Mouse (Mus musculus) heart, postnatal 10 days (tissue): Measurements from ENCODE around the gene Actr8. TPM values are rescaled to one million over a fixed set of nuclear protein-coding genes. Genes with fewer than 3 reads are reported as not detected.

Experiments
- DNase-seq, 2 experiments: peaks; one replicate each; pipeline ENCODE4 v3.0.0; 2021
- intact Hi-C: fragments of 180-260 bp; cut with DNase I; formaldehyde crosslinking; loops from one replicate; pipeline ENCODE4 v1.15.1; 2025
- microRNA-seq, 2 experiments: library from miRNA; unstranded; fragments of <30 nt; microRNA quantifications; one replicate each; pipeline ENCODE4 v1.2.0; 2022
- total RNA-seq, 2 experiments: library from RNA; stranded (reverse); gene quantifications; 2 replicates each; pipeline ENCODE4 v1.2.3; 2021

The Actr8 gene
- total RNA-seq, 2 experiments from 2014 or later: 36.6 to 37.7 TPM

DNA sequence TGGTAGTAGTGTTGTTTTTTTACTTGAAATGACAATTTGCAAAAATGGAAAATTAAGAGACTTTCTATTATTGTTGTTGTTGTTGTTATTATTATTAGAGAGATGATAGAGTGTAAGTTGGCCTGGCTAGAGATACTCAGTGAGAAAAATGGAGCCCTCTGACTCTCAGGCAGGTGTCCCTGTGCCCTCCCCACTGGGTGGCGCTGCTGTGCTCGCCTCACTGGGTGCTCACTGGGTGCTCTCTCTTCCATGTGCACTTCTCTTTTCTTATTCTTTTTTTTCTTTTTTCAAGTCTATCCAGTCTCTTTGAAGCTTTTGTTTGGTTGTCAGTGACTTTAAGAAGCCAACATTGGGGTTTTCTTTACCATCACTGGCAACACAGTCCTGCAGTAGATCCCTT is 49.2 kb downstream of the Actr8 start:
- no peak for DNase-seq

GRCm38 (mm10) chr14:30033405-30033804 is 55.3 kb downstream of the Actr8 start:
- intact Hi-C loops: no loop called here
- DNase-seq: peak; percentile 22 to 25

More for the DNA sequence above, 49.2 kb downstream of the Actr8 start:
- intact Hi-C loops: no loop called here

- intact Hi-C loops: no loop called here
- DNase-seq: no peak
Observed at GRCm38 (mm10) chr14:30038431-30038830, 60.3 kb downstream of the Actr8 start.

GRCm38 (mm10) chr14:30039413-30039812 is 61.3 kb downstream of the Actr8 start:
- intact Hi-C loops: no loop called here
- DNase-seq: no peak

GRCm38 (mm10) chr14:30041836-30042235 is 63.7 kb downstream of the Actr8 start:
- intact Hi-C loops: no loop called here
- DNase-seq: no peak

- peak; percentile 43 to 46 for DNase-seq
Observed at GRCm38 (mm10) chr14:30043356-30043940, 65.3 kb downstream of the Actr8 start.

GRCm38 (mm10) chr14:30045239-30045638 is 67.1 kb downstream of the Actr8 start:
- intact Hi-C loops: no loop called here
- DNase-seq: peak; percentile 57 to 65

More at GRCm38 (mm10) chr14:30043356-30043940, 65.3 kb downstream of the Actr8 start:
- intact Hi-C loops: no loop called here

DNA sequence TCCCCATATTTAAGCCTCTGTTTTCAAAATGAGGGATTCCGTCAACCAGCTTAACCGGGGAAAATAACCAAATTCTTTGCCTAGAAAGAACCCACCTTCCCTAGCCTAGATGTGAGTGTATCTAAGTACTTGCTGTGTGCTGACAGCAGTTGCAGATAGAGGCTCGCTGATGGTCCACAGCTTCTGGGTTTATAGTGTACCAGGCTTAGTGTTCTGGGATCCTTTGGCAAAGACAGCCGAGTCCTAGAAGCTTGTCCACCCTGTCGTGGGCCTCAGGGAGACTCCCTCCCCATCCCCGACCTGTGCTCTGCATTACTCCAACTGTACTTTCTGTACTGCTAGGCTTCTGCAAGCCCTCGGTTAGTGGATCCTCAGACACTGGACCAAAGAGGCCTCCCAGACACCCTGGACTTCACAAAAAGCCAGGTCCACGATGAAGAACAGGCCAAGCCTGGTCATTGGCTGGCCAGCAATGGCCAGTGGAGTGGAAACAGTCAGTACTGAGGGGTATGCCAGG is 67.6 kb downstream of the Actr8 start:
- intact Hi-C loops: no loop called here
- DNase-seq: peak; percentile 50 to 54

DNA sequence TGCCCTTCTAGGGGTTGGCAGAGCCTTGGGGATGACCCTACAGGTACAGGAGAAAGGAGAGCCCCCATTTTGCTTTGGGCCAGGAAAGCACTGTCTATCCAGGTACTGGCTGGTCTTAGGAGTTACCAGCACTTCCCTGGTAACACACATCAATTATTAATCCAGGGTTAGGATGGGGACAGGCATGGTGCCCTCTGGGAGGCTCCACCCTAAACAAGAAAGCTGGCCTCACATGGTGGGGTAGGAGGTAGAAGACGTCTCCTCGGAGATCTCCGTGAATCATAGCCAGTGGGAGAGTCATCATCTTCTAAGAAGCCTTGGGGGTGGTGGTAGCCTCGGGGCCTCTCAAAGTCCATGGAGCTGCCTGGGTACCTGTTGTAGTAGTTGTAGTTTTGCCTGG is 68.8 kb downstream of the Actr8 start:
- DNase-seq: no peak
- intact Hi-C loops: no loop called here

GRCm38 (mm10) chr14:30048049-30048448 is 69.9 kb downstream of the Actr8 start:
- intact Hi-C loops: loop anchor here (2.0 kb wide), 1 partner anchor 53 kb away; no protein-coding TSS in a partner anchor
- no peak for DNase-seq

GRCm38 (mm10) chr14:30050280-30050679 is 72.1 kb downstream of the Actr8 start:
- intact Hi-C loops: no loop called here
- DNase-seq: no peak

DNA sequence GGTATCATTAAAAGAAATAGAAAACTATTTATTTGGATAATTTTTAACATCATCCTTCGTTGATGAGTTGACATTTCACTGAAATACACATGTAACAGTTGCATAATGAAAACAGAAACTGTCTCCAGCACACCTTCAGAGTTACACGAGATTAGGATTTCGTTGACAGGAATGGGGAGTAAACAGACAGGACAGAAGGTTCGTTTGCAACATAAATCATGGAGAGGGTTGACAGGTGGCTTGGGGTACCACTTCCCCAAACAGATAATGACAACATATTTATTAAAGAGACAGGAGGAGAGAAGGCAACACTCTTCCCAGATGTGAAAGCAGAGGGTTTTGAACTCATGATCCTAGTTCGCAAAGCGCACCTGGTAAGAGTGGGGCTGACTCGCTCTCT is 76.8 kb downstream of the Actr8 start:
- intact Hi-C loops: no loop called here
- DNase-seq: no peak

Small RNA genes lying within 50 kb of the gene (microRNA-seq; reads per million reads assigned to microRNA genes)
- 0.24 to 1.0 reads per million in 2 experiments for gene Mir6947

Other genes with a start within 250 kb of the Actr8 start
- gene Selenok, start 10.0 kb upstream of the Actr8 start, total RNA-seq: 10 to 100 TPM; 78.0 to 79.3 TPM
- gene Il17rb, start 30.6 kb downstream of the Actr8 start, total RNA-seq: under 1 TPM; 0.35 to 0.41 TPM
- gene Chdh, start 30.7 kb downstream of the Actr8 start, total RNA-seq: 1 to 10 TPM in 1 of 2 experiments, under 1 TPM in 1; 0.35 to 1.2 TPM